Mouse (Mus musculus): ENCODE measurements around the gene Cyp4a29. TPM values are rescaled to one million over a fixed set of nuclear protein-coding genes. Genes with fewer than 3 reads are reported as not detected.
"Not testable (repeated sequence)": the region's sequence is repeated elsewhere in the genome, so short reads cannot be mapped to it uniquely, and the experiment has no call there.

Cyp4a29 gene
- polyA plus RNA-seq (2015; fragmentation: Nextera tagmentation; extraction: Ambion mirVana): not detected in 2 replicates

- WGBS: 89% methylated on average over 3 of the region's 3 CpGs
- no peaks in the 10 kb centered on the region for H3K36me3 ChIP-seq
- no peaks in the 10 kb centered on the region for H3K27me3 ChIP-seq
- H3K4me3 ChIP-seq (replicated peaks): no peak within 1 kb of the TSS
- H3K27ac ChIP-seq: no peak within 1 kb of the TSS
- H3K4me2 ChIP-seq (replicated peaks): no peak within 1 kb of the TSS
- no peak for ATAC-seq
- no peak within 1 kb of the TSS for H3K9ac ChIP-seq (replicated peaks)
- H3K9me3 ChIP-seq: no peaks in the 10 kb centered on the region
- no peaks in the 10 kb centered on the region for H3K4me1 ChIP-seq (replicated peaks)
These were observed at the start of gene Cyp4a29 for GRCm38 (mm10) chr4:115241784-115242183. Cyp4a29 (plus strand) TSS chr4:115242084.

DNA sequence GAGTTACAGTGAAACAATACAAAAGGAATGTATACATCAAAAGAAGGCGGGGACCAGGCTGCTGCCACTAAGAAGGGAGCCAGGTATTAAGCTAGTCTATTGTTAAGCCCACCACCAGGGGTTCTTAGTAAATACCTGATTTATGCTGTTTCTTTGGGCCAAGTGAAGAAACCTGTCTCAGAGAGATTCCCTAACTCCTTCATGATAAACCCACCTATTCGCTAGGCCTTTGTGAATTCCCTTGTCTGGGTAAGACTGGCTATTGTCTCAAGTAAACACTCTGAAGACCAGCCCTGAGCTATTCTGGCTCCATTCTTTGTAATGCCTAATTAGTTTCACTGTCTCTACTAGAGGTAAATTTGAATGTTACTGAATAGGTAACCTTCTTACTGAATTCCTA lies 9.0 kb upstream of the Cyp4a29 start:
- not testable (repeated sequence) for H3K9ac ChIP-seq (replicated peaks); ATAC-seq; H3K4me1 ChIP-seq (replicated peaks); H3K27ac ChIP-seq; H3K27me3 ChIP-seq; H3K36me3 ChIP-seq; H3K4me2 ChIP-seq (replicated peaks); H3K9me3 ChIP-seq; H3K4me3 ChIP-seq (replicated peaks)
- WGBS: 84% methylated on average over 2 of the region's 2 CpGs

GRCm38 (mm10) chr4:115236462-115237096 lies 5.3 kb upstream of the Cyp4a29 start:
- H3K27me3 ChIP-seq: no peaks in the 10 kb centered on the region
- no peaks in the 10 kb centered on the region for H3K4me1 ChIP-seq (replicated peaks)
- no peak overlapping the region for H3K9ac ChIP-seq (replicated peaks)
- ATAC-seq: no peak
- H3K27ac ChIP-seq: no peak overlapping the region
- H3K4me2 ChIP-seq (replicated peaks): no peak overlapping the region
- 71% methylated on average over 1 of the region's 1 CpGs for WGBS
- no peaks in the 10 kb centered on the region for H3K9me3 ChIP-seq
- no peak overlapping the region for H3K4me3 ChIP-seq (replicated peaks)
- no peaks in the 10 kb centered on the region for H3K36me3 ChIP-seq

DNA sequence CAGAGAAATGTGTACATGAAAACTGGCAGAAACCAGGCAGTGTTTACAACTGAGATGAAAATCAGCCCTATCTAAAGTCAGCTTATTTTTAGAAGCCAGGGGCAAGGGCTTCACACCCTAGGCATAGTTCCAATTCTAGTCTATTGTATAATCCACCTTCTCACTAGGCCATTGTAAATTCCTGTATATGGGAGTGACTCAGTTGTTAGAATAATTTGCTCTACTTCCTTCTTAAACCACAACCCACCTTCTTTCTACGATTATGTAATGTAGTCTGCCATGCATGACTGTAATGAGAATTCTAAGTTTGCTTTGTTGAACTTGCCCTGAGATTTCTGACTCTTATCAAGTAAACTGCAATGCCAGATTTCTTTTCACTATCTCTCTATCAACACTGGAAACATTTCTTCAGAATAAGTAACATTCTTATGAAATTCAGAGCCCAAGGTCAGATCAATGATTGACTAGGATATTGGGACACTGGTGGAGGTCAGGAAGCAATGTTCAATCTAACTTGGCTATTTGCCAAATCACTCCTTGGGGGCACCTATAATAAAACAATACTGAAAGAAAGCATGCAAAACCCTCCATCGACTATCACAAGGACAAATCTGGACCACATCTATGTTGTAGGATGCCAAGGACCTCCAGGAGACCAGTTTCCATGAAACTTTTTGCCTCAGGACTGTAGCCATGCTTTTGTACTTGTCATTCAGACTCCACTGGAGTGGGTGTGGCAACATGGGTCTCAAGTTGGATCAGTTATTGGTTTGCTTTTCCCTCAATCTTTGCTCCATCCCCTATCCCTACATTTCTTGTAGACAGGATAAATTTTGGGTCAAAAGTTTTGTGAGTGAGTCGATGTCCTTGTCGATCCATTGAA lies 23.0 kb downstream of the Cyp4a29 start:
- H3K9ac ChIP-seq (replicated peaks): not testable (repeated sequence)

GRCm38 (mm10) chr4:115278215-115278982 lies 36.5 kb downstream of the Cyp4a29 start:
- not testable (repeated sequence) for H3K9ac ChIP-seq (replicated peaks); H3K27me3 ChIP-seq; H3K4me2 ChIP-seq (replicated peaks); H3K27ac ChIP-seq; H3K9me3 ChIP-seq; H3K36me3 ChIP-seq; ATAC-seq; H3K4me1 ChIP-seq (replicated peaks); H3K4me3 ChIP-seq (replicated peaks)
- whole genome bisulfite sequencing: 100% methylated on average over 2 of the region's 3 CpGs

More for the DNA sequence above, 23.0 kb downstream of the Cyp4a29 start:
- not testable (repeated sequence) for H3K4me3 ChIP-seq (replicated peaks); H3K36me3 ChIP-seq; H3K4me2 ChIP-seq (replicated peaks); H3K27ac ChIP-seq; H3K4me1 ChIP-seq (replicated peaks); ATAC-seq; H3K9me3 ChIP-seq; H3K27me3 ChIP-seq
- 82% methylated on average over 3 of the region's 4 CpGs for WGBS

DNA sequence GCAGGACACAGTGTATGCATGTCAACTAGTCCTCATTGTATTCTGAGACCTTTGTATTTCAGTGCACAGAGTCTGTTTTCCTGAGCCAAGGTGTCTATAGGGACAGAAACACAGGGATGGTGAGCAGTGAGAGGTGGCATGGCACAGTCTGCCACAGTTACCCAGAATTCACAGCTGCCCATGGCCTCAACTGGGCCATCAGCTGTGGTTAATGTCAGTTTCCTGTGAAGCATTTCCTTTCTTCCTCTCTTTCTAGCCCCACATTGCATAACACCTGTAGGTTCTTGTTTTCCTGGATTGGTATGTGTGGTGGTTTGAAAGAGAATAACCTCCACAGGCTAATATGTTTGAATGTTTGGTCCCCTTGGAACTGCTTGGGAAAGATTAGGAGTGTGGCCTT lies 38.5 kb downstream of the Cyp4a29 start:
- Histone ChIP-seq H3K36me3 (no peaks in the 10 kb centered on the region), H3K9ac (replicated peaks) (peak overlapping the region; percentile 32; the same call in 1 of the 2 replicates), H3K27me3 (no peaks in the 10 kb centered on the region), H3K4me3 (replicated peaks) (peak overlapping the region; percentile 41), H3K4me1 (replicated peaks) (0 out of 2 replicates have a peak, but pooled peaks cover 5% of the 10 kb centered on the region), H3K27ac (no peak overlapping the region), H3K4me2 (replicated peaks) (peak overlapping the region; percentile 58), H3K9me3 (no peaks in the 10 kb centered on the region)
- ATAC-seq: 0 out of 2 replicates have a peak, but pooled peaks have one; percentile 28

- WGBS: 14% methylated on average over 10 of the region's 10 CpGs
- H3K27me3 ChIP-seq; H3K36me3 ChIP-seq; H3K27ac ChIP-seq; H3K4me1 ChIP-seq (replicated peaks); H3K9me3 ChIP-seq: not testable (repeated sequence)
- H3K4me2 ChIP-seq (replicated peaks): peak overlapping the region; percentile 58
- H3K4me3 ChIP-seq (replicated peaks): peak overlapping the region; percentile 41
- peak; percentile 83 for ATAC-seq
- peak overlapping the region; percentile 32; the same call in 1 of the 2 replicates for H3K9ac ChIP-seq (replicated peaks)
These were observed 38.9 kb downstream of the Cyp4a29 start for GRCm38 (mm10) chr4:115280779-115281178.

DNA sequence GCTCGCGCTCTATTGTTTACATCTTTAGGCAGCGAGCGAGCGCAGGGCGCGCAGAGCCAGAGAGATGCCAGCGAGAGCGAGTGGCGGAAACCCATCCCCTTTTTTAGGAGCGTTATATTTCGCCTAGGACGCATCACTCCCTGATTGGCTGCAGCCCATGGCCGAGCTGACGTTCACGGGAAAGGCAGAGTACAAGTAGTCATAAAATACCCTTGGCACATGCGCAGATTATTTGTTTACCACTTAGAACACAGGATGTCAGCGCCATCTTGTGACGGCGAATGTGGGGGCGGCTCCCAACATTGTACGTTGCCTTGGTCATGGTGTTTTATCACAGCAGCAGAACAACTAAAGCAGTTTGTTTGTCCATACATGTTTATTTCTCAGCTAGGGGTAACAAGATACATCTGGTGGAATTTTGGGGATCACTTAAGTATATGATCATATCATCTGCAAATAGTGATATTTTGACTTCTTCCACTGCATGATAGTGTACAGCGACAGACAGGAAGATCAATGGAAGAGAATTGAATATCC lies 39.4 kb downstream of the Cyp4a29 start:
- H3K36me3 ChIP-seq; H3K9ac ChIP-seq (replicated peaks); H3K9me3 ChIP-seq; H3K27me3 ChIP-seq; H3K27ac ChIP-seq; H3K4me1 ChIP-seq (replicated peaks): not testable (repeated sequence)
- WGBS: 16% methylated on average over 21 of the region's 23 CpGs
- Histone ChIP-seq H3K4me3 (replicated peaks) (peak overlapping the region; percentile 41), H3K4me2 (replicated peaks) (peak overlapping the region; percentile 58)
- peak; percentile 88 for ATAC-seq

DNA sequence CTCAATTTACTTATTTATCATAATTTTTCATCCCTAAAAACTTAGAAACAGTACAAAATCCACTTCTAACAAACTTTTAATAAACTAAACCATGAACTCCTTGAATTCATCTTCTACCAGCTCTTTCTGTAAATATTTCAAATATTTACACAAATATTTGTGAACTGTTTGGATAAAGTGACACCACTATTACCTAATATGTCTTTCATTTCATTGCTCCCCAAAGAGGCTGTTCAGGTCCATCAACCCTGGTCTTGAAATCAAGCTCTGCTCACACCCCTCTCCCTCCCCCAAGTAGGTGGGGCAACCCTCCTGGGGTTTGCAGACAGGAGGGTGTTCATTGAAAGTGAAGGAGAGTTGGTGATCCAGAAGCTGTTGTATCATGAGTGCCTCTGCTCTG lies 56.9 kb downstream of the Cyp4a29 start, which contains the start of gene Cyp4a12a:
Gene Cyp4a12a (plus strand): TSS at position 301 of the 400 bp plus-strand sequence.
- H3K4me3 ChIP-seq (replicated peaks); ATAC-seq; H3K27me3 ChIP-seq; H3K4me1 ChIP-seq (replicated peaks); H3K9me3 ChIP-seq; H3K27ac ChIP-seq; H3K4me2 ChIP-seq (replicated peaks); H3K36me3 ChIP-seq; H3K9ac ChIP-seq (replicated peaks): not testable (repeated sequence)

All from midbrain, embryonic 13.5 days (tissue).